15 mouse cellular contexts compared by ENCODE assay signal in the genomic region with DNA sequence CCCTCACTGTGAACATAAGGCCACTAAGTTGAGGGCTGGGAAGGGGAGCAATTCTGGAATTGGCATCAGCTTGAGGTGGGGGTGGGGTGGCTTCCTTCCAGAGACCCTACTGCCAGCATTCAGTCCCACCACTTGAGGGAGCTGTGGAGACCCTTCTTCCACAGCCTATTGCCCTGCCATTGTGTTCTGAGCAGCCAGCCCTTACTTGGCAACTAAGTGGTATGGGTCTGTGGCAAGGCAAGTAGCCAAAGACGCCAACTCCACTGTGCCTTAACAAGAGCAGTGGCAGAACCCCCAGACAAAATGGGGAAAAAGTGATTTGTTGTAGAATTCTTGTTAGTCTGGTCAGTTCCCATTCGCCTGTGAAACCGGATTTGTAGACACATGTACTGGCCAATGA.
A peak's percentile ranks its signal among the peaks of the same experiment; 100 is the strongest.
DNase-seq lines count a peak whose midpoint lies in the region; ATAC-seq and TF ChIP-seq lines count a peak whose summit lies in the region.
"Had no signal": no experiment of that assay in that cellular context is flagged by ENCODE, and none has a peak within 500 bp of the region (broad histone marks: within the 10 kb centered on the region; RNA-seq: fewer than 3 reads in every experiment).

No protein-coding gene starts in this region.

- no peak overlapping the region for H3K4me2 ChIP-seq in limb, embryonic 11.5 days (ENCODE audit: low read depth, severe bottlenecking)
- H3K4me2 ChIP-seq: forebrain, embryonic 13.5 days; heart, embryonic 13.5 days; intestine, embryonic 15.5 days had no signal

- WGBS in limb, embryonic 11.5 days: 89% methylated on average over 3 of the region's 3 CpGs
- WGBS in limb, embryonic 10.5 days: 91% methylated on average over 3 of the region's 3 CpGs

- DNase-seq in CD4-positive, CD25-positive, alpha-beta regulatory T cell, adult 2 months (ENCODE audit: low read depth, low spot score): peak; percentile 1
- DNase-seq in limb, embryonic 11.5 days (ENCODE audit: low spot score): peak; percentile 24
- DNase-seq in limb, embryonic 10.5 days (ENCODE audit: low spot score): no peak
- peak; percentile 91 for DNase-seq in fibroblast of lung, adult 2 months (ENCODE audit: low read depth)
- DNase-seq in spleen, postnatal 4 days (ENCODE audit: low spot score in 2 of 2): no peak
- no peak for DNase-seq in heart, adult 11 months
- DNase-seq: adrenal gland, postnatal 10 days; gastrocnemius, postnatal 10 days; kidney, postnatal 4 days; right cerebral cortex, postnatal 14 days had no signal

- H3K9me3 ChIP-seq in limb, embryonic 11.5 days (ENCODE audit: control insufficient read depth, low read length): no peaks in the 10 kb centered on the region
- H3K9me3 ChIP-seq in limb, embryonic 10.5 days (replicated peaks): no peaks in the 10 kb centered on the region
- H3K9me3 ChIP-seq in ES-Bruce4 (replicated peaks; ENCODE audit: control insufficient read depth, insufficient read depth, low read length, poor library complexity, severe bottlenecking): no peaks in the 10 kb centered on the region
- H3K9me3 ChIP-seq: forebrain, embryonic 13.5 days; heart, embryonic 13.5 days; intestine, embryonic 15.5 days had no signal

- no peaks in the 10 kb centered on the region for H3K36me3 ChIP-seq in limb, embryonic 11.5 days (ENCODE audit: control insufficient read depth, insufficient read depth, low read length)
- H3K36me3 ChIP-seq in limb, embryonic 10.5 days: no peaks in the 10 kb centered on the region
- no peaks in the 10 kb centered on the region for H3K36me3 ChIP-seq in ES-Bruce4 (ENCODE audit: control insufficient read depth, insufficient read depth, low read length, poor library complexity, severe bottlenecking)
- H3K36me3 ChIP-seq: heart, embryonic 13.5 days; intestine, embryonic 15.5 days had no signal

- H3K9ac ChIP-seq in limb, embryonic 11.5 days (ENCODE audit: low read length): no peak overlapping the region
- no peak overlapping the region for H3K9ac ChIP-seq in ES-Bruce4 (ENCODE audit: low read depth, poor library complexity, severe bottlenecking)
- H3K9ac ChIP-seq: forebrain, embryonic 13.5 days; heart, embryonic 13.5 days; intestine, embryonic 15.5 days had no signal

- no peaks in the 10 kb centered on the region for H3K27me3 ChIP-seq in limb, embryonic 11.5 days (ENCODE audit: control insufficient read depth, insufficient read depth, low read length)
- no peaks in the 10 kb centered on the region for H3K27me3 ChIP-seq in limb, embryonic 10.5 days (ENCODE audit: low read depth, poor library complexity, severe bottlenecking)
- H3K27me3 ChIP-seq in ES-Bruce4 (ENCODE audit: control insufficient read depth, insufficient read depth, low read length, poor library complexity, severe bottlenecking): no peaks in the 10 kb centered on the region
- H3K27me3 ChIP-seq: forebrain, embryonic 13.5 days; intestine, embryonic 15.5 days had no signal

- no peak for ATAC-seq in CD4-positive, CD25-positive, alpha-beta regulatory T cell, adult 4 months
- ATAC-seq in limb, embryonic 11.5 days (ENCODE audit: insufficient number of reproducible peaks, low FRiP score, low TSS enrichment, low read depth): no peak
- ATAC-seq: forebrain, embryonic 13.5 days; intestine, embryonic 15.5 days had no signal

- H3K27ac ChIP-seq in limb, embryonic 11.5 days (replicated peaks; ENCODE audit: low read depth, low read length): no peak overlapping the region
- no peak overlapping the region for H3K27ac ChIP-seq in limb, embryonic 10.5 days
- H3K27ac ChIP-seq in ES-Bruce4 (ENCODE audit: insufficient read depth, low read length): no peak overlapping the region
- H3K27ac ChIP-seq: forebrain, embryonic 13.5 days; heart, embryonic 13.5 days; intestine, embryonic 15.5 days had no signal

- no peak for TF ChIP-seq EP300 in ES-Bruce4 (IDR thresholded peaks at IDR 0.05; ENCODE audit: insufficient read depth, low read depth, low read length)

- TF ChIP-seq CTCF in ES-Bruce4 (IDR thresholded peaks at IDR 0.05; ENCODE audit: low read depth, low read length): peak; percentile 43

- H3K4me1 ChIP-seq in limb, embryonic 11.5 days (ENCODE audit: control insufficient read depth, insufficient read depth, low read length): no peaks in the 10 kb centered on the region
- H3K4me1 ChIP-seq in limb, embryonic 10.5 days: peaks cover 17% of the 10 kb centered on the region
- no peaks in the 10 kb centered on the region for H3K4me1 ChIP-seq in ES-Bruce4 (ENCODE audit: control insufficient read depth, insufficient read depth, low read length)
- H3K4me1 ChIP-seq: forebrain, embryonic 13.5 days; intestine, embryonic 15.5 days had no signal

- no peak overlapping the region for H3K4me3 ChIP-seq in limb, embryonic 11.5 days (ENCODE audit: low read depth, low read length)
- H3K4me3 ChIP-seq in limb, embryonic 10.5 days: no peak overlapping the region
- no peak overlapping the region for H3K4me3 ChIP-seq in ES-Bruce4 (ENCODE audit: low read depth, low read length)
- H3K4me3 ChIP-seq: forebrain, embryonic 13.5 days; heart, embryonic 13.5 days; intestine, embryonic 15.5 days had no signal

- TF ChIP-seq POLR2A in ES-Bruce4 (IDR thresholded peaks at IDR 0.05; ENCODE audit: insufficient read depth, low read length): no peak

Comparison
In these comparisons a context has a peak if more than half of its experiments do, and no peak if none do; other contexts are left out.
1. DNase-seq: peak in CD4-positive, CD25-positive, alpha-beta regulatory T cell, adult 2 months (single experiment), limb, embryonic 11.5 days (single experiment) and fibroblast of lung, adult 2 months (single experiment); none in limb, embryonic 10.5 days (single experiment), spleen, postnatal 4 days (0 of 2) and heart, adult 11 months (single experiment).